Mouse (Mus musculus) C2C12 (cell line): ENCODE data around the gene Dst. TPM values are rescaled to one million over a fixed set of nuclear protein-coding genes. Genes with fewer than 3 reads are reported as not detected.

Experiments used
- H3K27me3 ChIP-seq: one replicate; pipeline ENCODE4 v1.6.1; 2011; ENCODE audit not compliant: control insufficient read depth, insufficient read depth, insufficient read length
- H3K36me3 ChIP-seq: one replicate; pipeline ENCODE4 v1.6.1; 2011; ENCODE audit not compliant: control insufficient read depth, insufficient read depth
- H3K4me3 ChIP-seq: one replicate; pipeline ENCODE4 v1.5.1; 2011; ENCODE audit warnings: mild to moderate bottlenecking, control low read depth; ENCODE audit not compliant: poor library complexity, insufficient read depth, severe bottlenecking
- H3K79me2 ChIP-seq: one replicate; pipeline ENCODE4 v1.6.1; 2011; ENCODE audit not compliant: control insufficient read depth, insufficient read depth
- H3K79me3 ChIP-seq: one replicate; pipeline ENCODE4 v1.6.1; 2011; ENCODE audit warnings: low read depth, control low read depth
- H3ac ChIP-seq: one replicate; pipeline ENCODE3; 2011; ENCODE audit warnings: low read depth; ENCODE audit not compliant: control insufficient read depth, insufficient read length
- CEBPB ChIP-seq: IDR thresholded peaks from one replicate; pipeline ENCODE4 v1.6.1; 2011; ENCODE audit warnings: low read depth, mild to moderate bottlenecking, control low read depth, moderate library complexity
- CTCF ChIP-seq: IDR thresholded peaks from one replicate; pipeline ENCODE4 v1.5.1; 2011; ENCODE audit not compliant: control insufficient read depth, insufficient read depth, insufficient read length
- FOSL1 ChIP-seq: IDR thresholded peaks from one replicate; pipeline ENCODE4 v1.8.0; 2011; ENCODE audit warnings: mild to moderate bottlenecking, low read length; ENCODE audit not compliant: poor library complexity, insufficient read depth, severe bottlenecking
- MAX ChIP-seq: IDR thresholded peaks from one replicate; pipeline ENCODE4 v1.6.1; 2011; ENCODE audit warnings: mild to moderate bottlenecking, control low read depth
- MYOD1 ChIP-seq: IDR thresholded peaks from one replicate; pipeline ENCODE4 v1.6.1; 2011; ENCODE audit warnings: low read depth; ENCODE audit not compliant: control insufficient read depth, insufficient read length
- MYOG ChIP-seq: IDR thresholded peaks from one replicate; pipeline ENCODE4 v1.6.1; 2011; ENCODE audit not compliant: control insufficient read depth, insufficient read length; ENCODE audit errors: extremely low read depth
- USF1 ChIP-seq: IDR thresholded peaks from one replicate; pipeline ENCODE4 v1.6.1; 2011; ENCODE audit warnings: low read depth, mild to moderate bottlenecking, control low read depth, moderate library complexity
- polyA plus RNA-seq: library from polyadenylated mRNA; unstranded; fragments of >200 nt; fragmentation: generic; extraction: Trizol; gene quantifications from one replicate; pipeline ENCODE4 v1.2.1, GENCODE M21; 2012; ENCODE audit warnings: missing spikeins

The Dst gene
- polyA plus RNA-seq, 1 experiment: 26.5 TPM

DNA sequence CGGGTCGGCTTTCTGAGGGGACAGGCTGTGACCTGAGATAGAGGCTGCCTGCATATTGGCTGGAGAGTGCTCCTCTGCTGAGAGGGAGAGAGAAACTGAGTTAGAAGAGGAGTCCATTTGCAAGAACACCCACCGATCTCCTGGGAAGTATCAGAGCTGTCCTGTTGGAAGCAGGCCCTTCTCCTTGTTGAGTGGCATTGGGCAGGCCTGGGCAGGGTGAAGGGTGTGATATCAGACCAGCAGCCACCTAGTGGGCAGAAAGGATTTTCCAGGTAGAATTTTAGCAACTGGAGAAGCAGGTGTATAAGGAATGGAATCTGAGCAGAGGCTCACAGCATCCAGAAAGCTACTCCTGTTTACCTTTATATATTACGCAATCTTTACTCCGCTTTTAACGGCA, 39.8 kb downstream of the Dst start:
- H3ac ChIP-seq: no peak overlapping the region
- TF ChIP-seq CTCF (no peak), USF1 (no peak), MYOD1 (no peak), MAX (no peak), MYOG (no peak), CEBPB (no peak), FOSL1 (no peak)
- H3K79me2 ChIP-seq: peaks cover 74% of the 10 kb centered on the region
- no peaks in the 10 kb centered on the region for H3K36me3 ChIP-seq
- H3K79me3 ChIP-seq: peaks cover 35% of the 10 kb centered on the region
- H3K27me3 ChIP-seq: no peaks in the 10 kb centered on the region
- no peak overlapping the region for H3K4me3 ChIP-seq

DNA sequence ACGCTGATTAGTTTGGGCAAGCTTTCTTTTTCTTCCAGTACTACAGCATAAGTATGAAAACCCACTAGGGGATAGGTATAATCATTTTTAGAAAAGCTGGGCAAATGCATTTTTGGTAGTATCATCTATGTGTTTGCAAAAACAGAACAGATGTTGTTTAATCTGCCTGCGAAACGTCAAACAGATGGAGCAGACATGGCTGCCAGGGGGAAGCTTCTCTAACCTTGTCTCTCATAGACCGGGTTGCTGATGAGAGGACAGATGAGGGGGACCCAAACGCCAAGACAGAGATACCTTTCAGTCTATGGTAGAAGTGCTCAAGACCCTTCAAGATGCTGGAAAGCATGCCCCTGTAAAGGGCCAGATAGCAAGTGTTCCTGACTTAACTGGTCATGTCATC, 40.5 kb downstream of the Dst start:
- H3ac ChIP-seq: no peak overlapping the region
- peaks cover 67% of the 10 kb centered on the region for H3K79me2 ChIP-seq
- H3K27me3 ChIP-seq: no peaks in the 10 kb centered on the region
- H3K79me3 ChIP-seq: peaks cover 33% of the 10 kb centered on the region
- H3K4me3 ChIP-seq: no peak overlapping the region
- TF ChIP-seq CTCF (no peak), FOSL1 (no peak), USF1 (no peak), MAX (no peak), MYOD1 (no peak), MYOG (no peak), CEBPB (no peak)
- no peaks in the 10 kb centered on the region for H3K36me3 ChIP-seq

DNA sequence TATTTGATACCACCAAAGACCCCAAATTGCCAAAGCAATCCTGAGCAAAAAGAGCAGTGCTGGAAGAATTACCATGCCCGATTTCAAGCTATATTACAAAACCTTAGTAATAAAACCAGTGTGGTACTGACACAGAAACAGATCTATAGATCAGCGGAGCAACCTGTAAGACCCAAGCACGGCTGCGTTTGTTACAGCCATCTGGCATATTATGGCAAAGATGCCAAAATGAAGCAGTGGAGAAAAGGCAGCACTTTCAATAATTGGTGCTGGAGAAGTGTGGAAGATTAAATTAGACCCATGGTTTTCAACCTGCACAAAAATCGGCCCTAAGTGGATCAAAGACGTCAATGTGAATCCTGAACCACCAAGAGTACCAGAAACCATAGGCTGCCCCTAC, 47.6 kb downstream of the Dst start:
- peaks cover 2% of the 10 kb centered on the region for H3K79me2 ChIP-seq
- H3K27me3 ChIP-seq: no peaks in the 10 kb centered on the region
- no peak for TF ChIP-seq FOSL1
- no peak for TF ChIP-seq CTCF
- no peak for TF ChIP-seq USF1
- TF ChIP-seq MYOG: no peak
- TF ChIP-seq CEBPB: no peak
- TF ChIP-seq MAX: no peak
- TF ChIP-seq MYOD1: no peak
- no peaks in the 10 kb centered on the region for H3K36me3 ChIP-seq
- no peak overlapping the region for H3K4me3 ChIP-seq
- peaks cover 3% of the 10 kb centered on the region for H3K79me3 ChIP-seq
- H3ac ChIP-seq: no peak overlapping the region

DNA sequence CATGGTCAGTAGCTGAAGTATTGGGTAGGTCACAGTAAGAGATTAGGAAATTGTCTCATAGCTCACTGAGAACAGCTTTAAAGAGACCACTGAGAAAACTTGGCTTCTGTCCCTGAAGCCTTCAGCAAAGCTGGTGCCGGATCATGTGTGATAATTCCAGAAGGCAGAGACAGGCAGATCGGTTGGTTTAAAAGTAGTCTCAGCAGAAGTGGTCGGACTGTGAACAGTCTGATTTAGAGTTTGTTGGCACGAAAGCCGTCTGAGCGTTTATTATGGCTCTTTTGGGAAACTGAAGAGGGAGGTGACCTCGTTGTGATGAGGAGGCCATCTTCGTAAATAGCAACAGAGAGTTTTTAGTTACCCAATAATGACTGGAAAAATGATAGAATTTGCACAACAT, 52.4 kb downstream of the Dst start:
- Histone ChIP-seq H3K36me3 (no peaks in the 10 kb centered on the region), H3K79me3 (no peaks in the 10 kb centered on the region), H3ac (no peak overlapping the region), H3K79me2 (peaks cover 18% of the 10 kb centered on the region), H3K27me3 (no peaks in the 10 kb centered on the region), H3K4me3 (no peak overlapping the region)
- TF ChIP-seq USF1 (no peak), MAX (no peak), CTCF (no peak), MYOD1 (no peak)

DNA sequence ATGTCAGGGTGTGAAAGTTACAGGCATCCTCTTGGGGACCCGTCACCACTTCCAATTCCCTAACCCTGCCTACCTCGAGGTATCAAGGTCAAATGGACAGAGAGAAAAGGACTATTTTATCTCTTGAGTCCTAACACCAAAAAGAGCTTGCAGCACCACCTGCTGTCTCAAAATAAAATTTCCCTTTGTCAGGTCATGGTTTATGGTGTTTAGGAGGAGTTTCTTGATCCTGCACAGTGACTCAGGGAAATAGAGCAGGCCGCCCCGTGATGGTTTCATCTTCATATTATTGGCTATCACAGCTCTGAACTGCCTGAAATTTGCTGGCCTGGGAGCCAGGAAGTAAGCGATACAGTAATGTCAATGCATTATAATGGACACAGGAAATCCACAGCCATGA, 56.6 kb downstream of the Dst start:
- Histone ChIP-seq H3ac (no peak overlapping the region), H3K4me3 (no peak overlapping the region), H3K79me2 (peaks cover 49% of the 10 kb centered on the region), H3K36me3 (peaks cover 11% of the 10 kb centered on the region), H3K27me3 (no peaks in the 10 kb centered on the region), H3K79me3 (peaks cover 9% of the 10 kb centered on the region)
- TF ChIP-seq USF1 (no peak), MAX (no peak), MYOD1 (no peak), MYOG (no peak), CEBPB (no peak), FOSL1 (no peak), CTCF (no peak)

DNA sequence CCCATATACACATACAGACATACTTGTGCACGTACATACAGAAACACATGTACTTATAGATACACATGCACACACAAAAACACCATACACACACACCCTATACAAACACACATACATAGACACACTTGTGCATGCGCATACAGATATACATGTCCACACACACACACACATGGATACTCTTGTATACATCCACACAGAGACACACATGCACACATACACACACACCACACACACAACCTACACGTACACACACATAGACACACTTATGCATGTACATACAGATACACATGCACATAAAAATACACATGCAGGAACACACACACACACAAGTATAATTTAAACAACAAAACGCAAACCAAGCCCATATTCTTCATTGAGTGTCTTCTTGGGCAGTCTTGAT, 57.8 kb downstream of the Dst start:
- H3K27me3 ChIP-seq: no peaks in the 10 kb centered on the region
- TF ChIP-seq FOSL1 (no peak), MYOG (no peak), MAX (no peak), MYOD1 (no peak), CTCF (no peak), CEBPB (no peak), USF1 (no peak)
- no peak overlapping the region for H3ac ChIP-seq
- no peak overlapping the region for H3K4me3 ChIP-seq
- peaks cover 9% of the 10 kb centered on the region for H3K79me3 ChIP-seq
- H3K36me3 ChIP-seq: peaks cover 20% of the 10 kb centered on the region
- H3K79me2 ChIP-seq: peaks cover 56% of the 10 kb centered on the region

DNA sequence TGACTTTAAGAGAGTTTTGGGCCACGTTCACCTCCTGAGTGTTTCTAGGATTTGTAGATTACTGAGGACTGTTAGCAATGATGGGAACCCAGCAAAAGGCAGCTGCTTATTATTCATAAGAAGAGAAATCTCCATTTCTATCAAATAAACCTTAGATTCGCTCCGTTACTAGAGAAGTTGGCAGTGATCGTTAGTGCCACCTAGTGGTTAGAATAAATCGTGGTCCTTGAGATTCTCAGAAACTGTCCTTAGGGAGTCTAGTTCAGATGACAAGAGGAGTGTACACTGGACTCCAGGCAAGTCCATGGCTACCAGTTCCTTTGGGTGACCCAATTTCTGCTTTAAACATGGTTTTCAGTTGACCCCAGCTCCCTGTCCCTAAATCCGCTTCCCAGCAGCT, 58.3 kb downstream of the Dst start:
- no peak for TF ChIP-seq MYOG
- no peak for TF ChIP-seq MYOD1
- no peak for TF ChIP-seq FOSL1
- TF ChIP-seq MAX: no peak
- TF ChIP-seq CTCF: no peak
- Histone ChIP-seq H3K79me2 (peaks cover 57% of the 10 kb centered on the region), H3K36me3 (peaks cover 20% of the 10 kb centered on the region), H3ac (no peak overlapping the region), H3K27me3 (no peaks in the 10 kb centered on the region), H3K4me3 (no peak overlapping the region), H3K79me3 (peaks cover 9% of the 10 kb centered on the region)
